Mouse (Mus musculus): ENCODE data around the gene Plekhb1. TPM values are rescaled to one million over a fixed set of nuclear protein-coding genes. Genes with fewer than 3 reads are reported as not detected.
A peak's percentile ranks its signal among the peaks of the same experiment; 100 is the strongest.

Gene Plekhb1
- polyA plus RNA-seq, 2 experiments = 4.9 TPM

GRCm38 (mm10) chr7:100673452-100673851 lies 11.2 kb upstream of the Plekhb1 start:
- H3K9me3 ChIP-seq (ENCODE audit: control insufficient read depth, low read length) = no peaks in the 10 kb centered on the region
- H3K4me3 ChIP-seq (replicated peaks; ENCODE audit: low read length) = no peak overlapping the region
- 82% methylated on average over 7 of the region's 7 CpGs for WGBS
- ATAC-seq (ENCODE audit: low FRiP score, low read depth) = no peak
- DNase-seq (ENCODE audit: low spot score) = no peak
- H3K27ac ChIP-seq (replicated peaks; ENCODE audit: low read depth, low read length) = no peak overlapping the region
- H3K9ac ChIP-seq (ENCODE audit: low read depth, low read length, severe bottlenecking) = no peak overlapping the region
- H3K36me3 ChIP-seq (ENCODE audit: control insufficient read depth, insufficient read depth, low read length) = no peaks in the 10 kb centered on the region
- TF ChIP-seq POLR2A (IDR thresholded peaks at IDR 0.05; ENCODE audit: borderline replicate concordance, extremely low read depth, insufficient read depth, insufficient read length) = no peak
- H3K4me1 ChIP-seq (ENCODE audit: control insufficient read depth, insufficient read depth, low read length) = no peaks in the 10 kb centered on the region
- no peak overlapping the region for H3K4me2 ChIP-seq (replicated peaks; ENCODE audit: low read depth, low read length, severe bottlenecking)
- no peaks in the 10 kb centered on the region for H3K27me3 ChIP-seq (ENCODE audit: control insufficient read depth, insufficient read depth, low read length)

- 81% methylated on average over 5 of the region's 5 CpGs for WGBS
- no peaks in the 10 kb centered on the region for H3K4me1 ChIP-seq (ENCODE audit: control insufficient read depth, insufficient read depth, low read length)
These were observed 8.4 kb upstream of the Plekhb1 start for GRCm38 (mm10) chr7:100670646-100671045.

DNA sequence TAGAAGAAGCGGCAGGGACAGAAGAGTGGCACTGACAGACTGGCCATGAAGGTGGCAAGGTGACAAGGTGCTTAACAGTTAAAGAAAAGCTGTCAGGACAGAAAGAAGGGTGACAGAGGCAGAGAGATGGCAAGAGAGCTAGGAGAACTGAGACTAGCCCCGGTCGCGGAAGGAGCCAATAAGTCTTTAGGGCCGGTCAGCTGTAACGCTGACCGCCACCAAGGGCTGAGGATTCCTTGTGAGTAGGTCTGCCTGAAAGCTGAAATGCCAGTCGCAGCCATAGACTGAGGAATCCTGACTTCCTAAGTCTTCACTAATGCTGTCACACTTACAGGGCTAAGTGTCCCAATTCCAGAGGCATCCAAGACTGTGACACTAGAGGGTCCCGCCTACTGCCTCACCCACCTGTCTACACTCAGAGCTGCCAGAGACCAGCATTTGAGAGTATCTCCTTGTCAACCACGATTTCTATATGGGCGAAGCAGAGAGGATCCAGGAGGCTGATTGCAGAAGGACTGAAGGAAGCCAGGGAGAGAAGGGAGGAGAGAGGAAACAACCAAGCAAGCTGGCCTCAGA lies 1.6 kb upstream of the Plekhb1 start:
- WGBS = 76% methylated on average over 11 of the region's 11 CpGs
- H3K36me3 ChIP-seq (ENCODE audit: control insufficient read depth, insufficient read depth, low read length) = no peaks in the 10 kb centered on the region
- no peak for ATAC-seq (ENCODE audit: low FRiP score, low read depth)
- no peaks in the 10 kb centered on the region for H3K27me3 ChIP-seq (ENCODE audit: control insufficient read depth, insufficient read depth, low read length)
- no peak for TF ChIP-seq POLR2A (IDR thresholded peaks at IDR 0.05; ENCODE audit: borderline replicate concordance, extremely low read depth, insufficient read depth, insufficient read length)
- no peak overlapping the region for H3K9ac ChIP-seq (ENCODE audit: low read depth, low read length, severe bottlenecking)
- no peak overlapping the region for H3K4me2 ChIP-seq (replicated peaks; ENCODE audit: low read depth, low read length, severe bottlenecking)
- H3K27ac ChIP-seq (replicated peaks; ENCODE audit: low read depth, low read length) = no peak overlapping the region
- H3K9me3 ChIP-seq (ENCODE audit: control insufficient read depth, low read length) = no peaks in the 10 kb centered on the region
- peaks cover 3% of the 10 kb centered on the region for H3K4me1 ChIP-seq (ENCODE audit: control insufficient read depth, insufficient read depth, low read length)
- DNase-seq (ENCODE audit: low spot score) = no peak
- no peak overlapping the region for H3K4me3 ChIP-seq (replicated peaks; ENCODE audit: low read length)

More at GRCm38 (mm10) chr7:100670646-100671045, 8.4 kb upstream of the Plekhb1 start:
- Histone ChIP-seq H3K4me3 (replicated peaks; ENCODE audit: low read length) (no peak overlapping the region), H3K36me3 (ENCODE audit: control insufficient read depth, insufficient read depth, low read length) (no peaks in the 10 kb centered on the region), H3K9ac (ENCODE audit: low read depth, low read length, severe bottlenecking) (no peak overlapping the region), H3K27ac (replicated peaks; ENCODE audit: low read depth, low read length) (no peak overlapping the region), H3K27me3 (ENCODE audit: control insufficient read depth, insufficient read depth, low read length) (no peaks in the 10 kb centered on the region), H3K9me3 (ENCODE audit: control insufficient read depth, low read length) (no peaks in the 10 kb centered on the region), H3K4me2 (replicated peaks; ENCODE audit: low read depth, low read length, severe bottlenecking) (no peak overlapping the region)
- no peak for TF ChIP-seq POLR2A (IDR thresholded peaks at IDR 0.05; ENCODE audit: borderline replicate concordance, extremely low read depth, insufficient read depth, insufficient read length)
- DNase-seq (ENCODE audit: low spot score) (no peak), ATAC-seq (ENCODE audit: low FRiP score, low read depth) (no peak)

DNA sequence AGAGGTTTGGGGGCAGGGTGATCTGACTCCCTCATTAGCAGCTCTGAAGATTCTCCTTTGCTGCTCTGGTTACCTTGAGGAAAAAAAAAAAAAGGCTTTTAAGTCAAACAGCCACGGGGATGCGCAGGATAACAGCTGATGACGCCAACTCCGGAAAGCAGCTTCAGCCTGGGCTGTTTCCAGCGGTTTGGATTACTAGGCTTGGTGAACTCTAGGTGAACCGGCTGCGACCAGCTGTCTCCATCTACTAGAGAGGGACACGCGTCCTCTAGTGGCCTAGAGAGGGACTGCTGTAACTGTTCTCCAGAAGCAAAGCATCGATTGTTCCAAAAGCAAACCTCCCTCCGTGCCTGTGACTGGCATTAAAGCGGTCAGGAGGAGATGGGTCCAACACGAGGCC lies 976 bp upstream of the Plekhb1 start:
- Histone ChIP-seq H3K27me3 (ENCODE audit: control insufficient read depth, insufficient read depth, low read length) (no peaks in the 10 kb centered on the region), H3K4me3 (replicated peaks; ENCODE audit: low read length) (no peak overlapping the region), H3K27ac (replicated peaks; ENCODE audit: low read depth, low read length) (no peak overlapping the region; the same call in 1 of the 2 replicates), H3K9me3 (ENCODE audit: control insufficient read depth, low read length) (no peaks in the 10 kb centered on the region), H3K36me3 (ENCODE audit: control insufficient read depth, insufficient read depth, low read length) (no peaks in the 10 kb centered on the region), H3K4me1 (ENCODE audit: control insufficient read depth, insufficient read depth, low read length) (peaks cover 5% of the 10 kb centered on the region), H3K9ac (ENCODE audit: low read depth, low read length, severe bottlenecking) (no peak overlapping the region), H3K4me2 (replicated peaks; ENCODE audit: low read depth, low read length, severe bottlenecking) (peak overlapping the region; percentile 28; the same call in 1 of the 2 replicates)
- peak; percentile 90 for ATAC-seq (ENCODE audit: low FRiP score, low read depth)
- TF ChIP-seq POLR2A (IDR thresholded peaks at IDR 0.05; ENCODE audit: borderline replicate concordance, extremely low read depth, insufficient read depth, insufficient read length) = no peak
- DNase-seq (ENCODE audit: low spot score) = peak; percentile 99
- WGBS = 2% methylated on average over 13 of the region's 13 CpGs

DNA sequence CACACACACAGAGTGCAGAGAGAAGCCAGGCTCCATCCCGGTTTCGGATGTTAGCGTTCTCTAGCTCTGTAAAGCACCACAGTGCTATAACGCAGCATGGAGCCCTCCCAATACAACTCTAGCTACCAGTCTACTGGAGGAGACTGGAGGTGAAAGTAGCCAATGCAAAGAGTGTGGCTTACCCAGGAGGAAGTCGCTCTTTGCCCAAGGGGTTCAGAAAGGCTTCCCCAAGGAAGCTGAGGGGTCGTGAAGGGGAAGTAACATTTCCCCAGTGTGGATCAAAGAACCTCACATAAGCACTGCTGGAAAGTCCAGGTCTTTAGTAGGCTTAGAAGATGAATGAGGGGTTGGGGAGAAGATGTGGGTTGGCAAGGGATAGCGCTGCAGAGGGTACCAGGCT lies 950 bp downstream of the Plekhb1 start:
- Histone ChIP-seq H3K9ac (ENCODE audit: low read depth, low read length, severe bottlenecking) (no peak overlapping the region), H3K27ac (replicated peaks; ENCODE audit: low read depth, low read length) (no peak overlapping the region), H3K9me3 (ENCODE audit: control insufficient read depth, low read length) (no peaks in the 10 kb centered on the region), H3K4me2 (replicated peaks; ENCODE audit: low read depth, low read length, severe bottlenecking) (no peak overlapping the region), H3K4me1 (ENCODE audit: control insufficient read depth, insufficient read depth, low read length) (peaks cover 6% of the 10 kb centered on the region), H3K27me3 (ENCODE audit: control insufficient read depth, insufficient read depth, low read length) (no peaks in the 10 kb centered on the region), H3K36me3 (ENCODE audit: control insufficient read depth, insufficient read depth, low read length) (no peaks in the 10 kb centered on the region), H3K4me3 (replicated peaks; ENCODE audit: low read length) (no peak overlapping the region)
- no peak for ATAC-seq (ENCODE audit: low FRiP score, low read depth)
- DNase-seq (ENCODE audit: low spot score) = no peak
- no peak for TF ChIP-seq POLR2A (IDR thresholded peaks at IDR 0.05; ENCODE audit: borderline replicate concordance, extremely low read depth, insufficient read depth, insufficient read length)
- WGBS = 86% methylated on average over 7 of the region's 7 CpGs
